Mouse (Mus musculus) layer of hippocampus, postnatal 14 days (tissue): ENCODE results near the gene Oxt. TPM values are rescaled to one million over a fixed set of nuclear protein-coding genes. Genes with fewer than 3 reads are reported as not detected.

Experiments used
- DNase-seq, 2 experiments: peaks; one replicate each; pipeline ENCODE4 v3.0.0; 2021 to 2022; ENCODE audit warnings: low spot score in 2 of 2, mixed read lengths in 1 of 2
- microRNA-seq, 2 experiments: library from miRNA; unstranded; fragments of <30 nt; microRNA quantifications; one replicate each; pipeline ENCODE4 v1.2.0; 2021
- total RNA-seq, 2 experiments: library from RNA; stranded (reverse); gene quantifications; 2 replicates each; pipeline ENCODE4 v1.2.3; 2021

The Oxt gene
- total RNA-seq, 2 experiments from 2014 or later = not detected

- no peak for DNase-seq
These were observed 1.7 kb downstream of the Oxt start for GRCm38 (mm10) chr2:130577632-130578031.

- DNase-seq = no peak
These were observed 2.2 kb downstream of the Oxt start for GRCm38 (mm10) chr2:130578148-130578547.

- DNase-seq = no peak
These were observed 3.8 kb downstream of the Oxt start for GRCm38 (mm10) chr2:130579791-130580190.

- no peak for DNase-seq
These were observed 5.2 kb downstream of the Oxt start for GRCm38 (mm10) chr2:130581201-130581600.

GRCm38 (mm10) chr2:130582552-130582951 lies 6.6 kb downstream of the Oxt start, which contains the start of gene Avp:
TSS of gene Avp (minus strand) at chr2:130582554.
- DNase-seq = no peak

GRCm38 (mm10) chr2:130583902-130584560 lies 8.1 kb downstream of the Oxt start:
- DNase-seq = no peak

- peak in 1 of 2 experiments; percentile 29 for DNase-seq
These were observed 10.0 kb downstream of the Oxt start for GRCm38 (mm10) chr2:130586016-130586415.

- DNase-seq = no peak
These were observed 12.4 kb downstream of the Oxt start for GRCm38 (mm10) chr2:130588373-130588772.

GRCm38 (mm10) chr2:130589157-130589556 lies 13.2 kb downstream of the Oxt start:
- DNase-seq = no peak

- no peak for DNase-seq
These were observed 13.8 kb downstream of the Oxt start for GRCm38 (mm10) chr2:130589761-130590160.

GRCm38 (mm10) chr2:130591016-130591415 lies 15.0 kb downstream of the Oxt start:
- no peak for DNase-seq

GRCm38 (mm10) chr2:130595596-130595995 lies 19.6 kb downstream of the Oxt start:
- no peak for DNase-seq

- DNase-seq = peak in 1 of 2 experiments; percentile 74
These were observed 21.6 kb downstream of the Oxt start for GRCm38 (mm10) chr2:130597601-130598010.

- DNase-seq = no peak
These were observed 22.4 kb downstream of the Oxt start for GRCm38 (mm10) chr2:130598399-130598798.

GRCm38 (mm10) chr2:130602195-130602594 lies 26.2 kb downstream of the Oxt start:
- DNase-seq = no peak

- DNase-seq = no peak
These were observed 37.1 kb downstream of the Oxt start for GRCm38 (mm10) chr2:130613091-130613490.

GRCm38 (mm10) chr2:130618972-130619371 lies 43.0 kb downstream of the Oxt start:
- no peak for DNase-seq

Small RNA genes lying within 50 kb of the gene (microRNA-seq; reads per million reads assigned to microRNA genes)
- gene Gm23876 = 0 reads per million in 2 experiments

Other genes with a start within 250 kb of the Oxt start
- gene Cpxm1, start 178.6 kb upstream of the Oxt start, total RNA-seq = 10 to 100 TPM; 11.8 to 14.1 TPM
- gene Gm28372, start 170.9 kb upstream of the Oxt start, total RNA-seq = not detected
- gene 1700020A23Rik, start 170.9 kb upstream of the Oxt start, total RNA-seq = not detected
- not detected for gene Tmem239, start 169.7 kb upstream of the Oxt start, total RNA-seq
- 10 to 100 TPM; 85.3 to 87.5 TPM for gene Vps16, start 151.8 kb upstream of the Oxt start, total RNA-seq
- 10 to 100 TPM; 21.8 to 22.0 TPM for gene Pced1a, start 151.5 kb upstream of the Oxt start, total RNA-seq
- 100 to 1,000 TPM; 307 to 312 TPM for gene Ptpra, start 125.9 kb upstream of the Oxt start, total RNA-seq
- gene Mrps26, start 12.4 kb upstream of the Oxt start, total RNA-seq = 10 to 100 TPM; 80.2 to 82.6 TPM
- 1 to 10 TPM in 1 of 2 experiments, not detected in 1; 2.1 TPM for gene Avp, start 6.4 kb downstream of the Oxt start, total RNA-seq
- 1 to 10 TPM; 8.1 to 8.2 TPM for gene Fastkd5, start 53.9 kb downstream of the Oxt start, total RNA-seq
- gene Ubox5, start 53.9 kb downstream of the Oxt start, total RNA-seq = 1 to 10 TPM; 7.3 to 8.5 TPM
- 10 to 100 TPM; 73.7 to 79.3 TPM for gene Lzts3, start 66.6 kb downstream of the Oxt start, total RNA-seq
- gene Ddrgk1, start 88.5 kb downstream of the Oxt start, total RNA-seq = 10 to 100 TPM; 80.9 to 81.2 TPM
- 10 to 100 TPM; 37.4 to 39.9 TPM for gene Itpa, start 91.4 kb downstream of the Oxt start, total RNA-seq
- under 1 TPM; 0.12 to 0.48 TPM for gene Slc4a11, start 121.3 kb downstream of the Oxt start, total RNA-seq